Mouse (Mus musculus) v-Abl transformed pro-B cells (cell line): ENCODE measurements at regions not wholly inside any gene's neighbourhood (a gene's known extent, or its start where the extent isn't known, plus 50 kb on each side); places are given as distances from the start of the nearest gene placed in this dataset.

Experiments
- in situ Hi-C, 2 experiments: fragments of 400-800 bp; cut with MboI; formaldehyde crosslinking; loops; one replicate each; pipeline ENCODE4 v1.15.1; 2025; ENCODE audit not compliant: unreplicated experiment in 2 of 2

DNA sequence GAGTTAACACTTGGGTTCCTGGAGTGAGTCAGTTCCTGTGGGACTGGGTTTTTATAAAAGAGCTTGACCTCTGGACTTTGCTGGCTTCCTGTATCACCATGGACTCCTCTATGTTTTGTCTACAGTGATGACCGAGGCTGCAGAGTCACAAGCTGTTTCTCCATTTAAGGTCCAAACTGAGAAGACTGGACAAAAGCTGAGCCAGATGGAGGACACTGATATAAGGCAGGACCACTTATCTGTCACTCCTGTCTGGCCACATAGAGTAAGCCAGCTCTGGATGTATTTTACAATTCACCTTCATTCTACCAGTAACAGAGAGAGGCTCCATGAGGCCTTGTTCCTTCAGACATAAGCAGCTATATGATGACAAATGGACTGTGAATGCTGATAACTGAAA is 202.7 kb downstream of the Pik3r1 start:
- in situ Hi-C loops, result no loop called here

DNA sequence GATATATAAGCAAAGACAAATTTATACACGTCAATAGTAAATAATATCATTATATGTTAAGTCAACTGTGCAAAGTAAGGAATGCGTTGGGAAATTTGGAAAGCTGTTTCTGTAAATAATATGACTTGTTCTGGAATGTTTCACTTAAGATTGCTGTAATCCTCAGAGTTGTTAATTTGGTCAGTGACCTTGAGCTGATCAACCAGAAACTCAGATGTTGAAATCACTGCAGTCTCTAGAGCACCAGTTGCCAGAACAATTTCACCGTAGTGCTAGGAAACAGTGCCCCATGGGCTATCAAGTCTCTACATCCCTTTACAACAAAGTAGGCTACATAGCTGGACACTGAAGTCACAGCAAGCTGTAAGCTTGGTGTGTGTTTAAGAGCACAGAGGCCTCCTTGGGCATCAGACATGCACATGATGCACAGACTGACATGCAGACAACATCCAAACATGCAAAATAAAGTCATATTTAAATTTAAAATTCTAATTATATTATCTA is 212.6 kb downstream of the Pik3r1 start:
- in situ Hi-C loops, result no loop called here

DNA sequence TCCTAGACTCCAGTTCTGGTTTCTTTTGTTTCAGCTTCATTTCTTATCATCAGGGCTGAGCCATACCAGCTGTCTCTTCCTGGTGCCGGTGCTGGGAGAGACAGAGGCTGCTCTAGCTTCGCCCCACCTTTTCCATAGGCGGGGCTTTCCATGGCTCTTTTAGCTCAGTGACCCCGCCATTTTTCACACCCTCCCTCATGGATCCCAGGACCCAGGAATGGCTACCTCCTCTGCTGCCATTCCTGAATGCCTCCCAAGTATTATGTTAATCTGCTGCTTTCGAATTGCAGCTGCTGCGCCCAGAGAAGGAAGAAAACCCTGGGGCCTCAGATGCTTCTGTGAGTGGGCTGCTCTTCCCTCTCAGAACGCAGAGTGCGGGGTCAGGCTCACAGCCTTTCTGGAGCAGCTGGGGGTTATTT is 214.9 kb downstream of the Pik3r1 start:
- in situ Hi-C loops, result no loop called here

DNA sequence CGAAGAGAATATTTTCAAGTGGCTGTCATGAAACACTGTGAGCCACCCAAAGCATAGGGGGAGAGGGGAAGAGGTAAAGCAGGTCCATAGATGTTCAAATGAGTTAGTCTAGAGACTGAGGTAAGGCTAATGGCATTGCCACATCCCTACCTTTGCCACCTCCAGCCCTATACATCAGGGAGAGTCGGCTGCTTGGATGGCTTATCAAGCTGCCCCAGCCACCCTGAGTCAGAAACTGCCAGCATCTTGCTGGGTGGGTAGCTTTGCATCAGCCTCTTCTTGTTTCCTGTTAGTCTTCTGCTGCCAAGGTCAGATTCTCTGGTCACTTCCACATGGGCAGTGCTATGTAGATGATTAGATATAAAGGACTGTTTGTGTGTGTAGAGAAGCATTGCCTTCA is 215.6 kb downstream of the Pik3r1 start:
- in situ Hi-C loops, result no loop called here

DNA sequence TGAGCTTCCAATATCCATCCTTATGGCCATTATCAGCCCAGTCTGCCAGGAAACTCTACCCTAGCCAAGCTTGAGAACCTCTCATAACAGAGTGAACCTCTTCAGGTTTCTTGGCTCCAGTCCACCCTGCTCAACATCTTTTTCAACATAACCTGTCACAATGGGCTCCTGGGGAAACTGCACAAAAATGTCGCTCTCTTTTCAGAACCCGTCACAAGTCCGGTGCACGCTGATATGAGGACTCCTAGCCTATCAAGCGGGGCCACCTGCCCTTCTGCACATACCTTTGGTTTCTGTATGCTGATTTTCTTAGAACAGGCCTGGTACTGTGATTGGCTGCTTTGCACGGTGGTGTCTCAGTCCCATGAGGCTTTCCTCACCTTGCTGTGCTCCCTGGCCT is 216.9 kb downstream of the Pik3r1 start:
- in situ Hi-C loops, result no loop called here

DNA sequence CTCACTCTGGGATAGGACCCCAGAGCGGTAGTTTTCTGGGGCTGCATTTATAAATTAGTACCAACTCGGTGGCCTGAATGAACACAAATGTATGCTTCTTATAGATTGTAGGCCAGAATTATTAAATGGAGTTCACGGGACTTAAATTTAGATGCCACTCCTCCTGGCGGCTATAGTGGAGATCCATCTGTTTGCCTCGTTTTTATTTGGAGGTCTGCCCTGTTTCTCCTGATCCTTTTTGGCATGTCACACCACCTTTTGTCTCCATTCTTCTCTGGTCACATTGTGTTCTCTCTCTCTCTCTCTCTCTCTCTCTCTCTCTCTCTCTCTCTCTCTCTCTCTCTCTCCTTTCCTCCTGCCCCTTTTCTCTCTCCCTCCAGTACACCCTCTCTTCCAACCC is 217.5 kb downstream of the Pik3r1 start:
- in situ Hi-C loops, result no loop called here

DNA sequence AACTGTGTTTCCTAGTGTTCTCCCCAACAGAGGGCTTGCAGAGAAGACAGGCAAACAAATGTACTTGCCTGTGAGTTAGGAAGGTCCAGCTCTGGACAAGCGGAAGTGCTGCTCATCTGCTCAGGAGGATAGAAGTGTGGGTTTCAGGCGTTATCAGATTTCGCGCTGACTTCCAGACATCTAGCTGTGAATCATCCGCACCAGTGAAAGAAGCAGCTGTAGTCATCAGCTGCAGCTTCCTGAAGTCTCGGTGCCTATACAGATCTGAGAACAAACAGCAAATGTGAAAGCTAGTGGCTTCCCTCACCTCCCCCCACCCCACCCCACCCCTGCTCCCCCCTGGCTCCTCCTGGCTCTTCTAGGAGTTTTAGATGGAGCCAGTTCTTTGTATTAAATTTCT is 220.1 kb downstream of the Pik3r1 start:
- in situ Hi-C loops, result no loop called here

DNA sequence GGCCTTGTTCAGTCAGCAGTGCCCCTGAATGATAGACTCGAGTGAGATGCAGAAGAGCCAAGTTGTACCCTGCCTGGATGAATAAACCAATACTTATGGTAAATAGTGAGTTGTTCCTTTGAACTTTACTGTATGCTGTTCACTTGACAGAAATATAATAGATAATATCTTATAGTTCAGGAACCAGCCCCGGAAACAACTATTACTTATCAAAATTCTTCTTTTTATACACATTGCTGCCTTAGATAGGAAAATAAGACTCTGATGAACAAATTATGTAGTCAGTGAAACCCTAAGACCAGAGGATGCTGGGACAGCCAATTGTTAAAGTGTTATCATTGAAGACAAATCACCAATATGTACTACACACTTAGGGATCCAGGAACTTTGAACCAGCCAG is 220.7 kb downstream of the Pik3r1 start:
- in situ Hi-C loops, result no loop called here

DNA sequence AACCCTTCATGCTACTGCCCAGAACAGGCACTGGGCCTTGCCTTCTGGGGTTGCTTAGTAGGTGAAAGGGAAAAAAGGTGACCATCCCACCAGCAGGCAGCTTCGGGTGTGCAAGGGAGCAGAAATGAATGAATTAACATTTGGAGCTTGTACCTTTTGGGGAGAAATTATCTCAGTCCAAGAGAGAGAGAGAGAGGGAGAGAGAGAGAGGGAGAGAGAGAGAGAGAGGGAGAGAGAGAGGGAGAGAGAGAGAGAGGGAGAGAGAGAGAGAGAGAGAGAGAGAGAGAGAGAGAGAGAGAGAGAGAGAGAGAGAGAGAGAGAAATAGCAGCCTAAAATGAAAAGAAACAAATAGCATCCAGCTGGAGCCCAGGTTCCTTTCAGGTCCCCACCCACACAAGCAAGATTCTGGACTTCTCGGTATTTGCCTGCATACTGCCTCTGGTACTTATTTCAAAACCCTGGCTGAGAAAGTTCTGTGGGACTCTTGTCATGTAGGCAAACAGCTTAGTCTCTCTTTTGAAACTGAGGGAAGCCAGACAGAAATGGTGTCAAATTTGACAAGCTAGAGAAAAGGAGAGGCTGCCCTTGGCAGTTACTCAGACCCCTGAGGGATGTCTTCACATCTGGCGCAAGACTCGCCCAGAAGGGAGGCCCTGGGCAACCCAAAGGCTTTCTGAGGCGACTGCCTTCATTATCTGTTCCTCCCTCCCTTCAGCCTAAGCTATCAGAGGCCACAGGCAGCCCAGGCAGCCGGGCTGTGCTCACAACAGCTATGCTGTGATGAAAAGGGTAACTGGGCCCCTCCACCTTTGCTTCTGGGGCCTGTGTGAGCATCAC is 222.5 kb downstream of the Pik3r1 start:
- in situ Hi-C loops, result no loop called here

DNA sequence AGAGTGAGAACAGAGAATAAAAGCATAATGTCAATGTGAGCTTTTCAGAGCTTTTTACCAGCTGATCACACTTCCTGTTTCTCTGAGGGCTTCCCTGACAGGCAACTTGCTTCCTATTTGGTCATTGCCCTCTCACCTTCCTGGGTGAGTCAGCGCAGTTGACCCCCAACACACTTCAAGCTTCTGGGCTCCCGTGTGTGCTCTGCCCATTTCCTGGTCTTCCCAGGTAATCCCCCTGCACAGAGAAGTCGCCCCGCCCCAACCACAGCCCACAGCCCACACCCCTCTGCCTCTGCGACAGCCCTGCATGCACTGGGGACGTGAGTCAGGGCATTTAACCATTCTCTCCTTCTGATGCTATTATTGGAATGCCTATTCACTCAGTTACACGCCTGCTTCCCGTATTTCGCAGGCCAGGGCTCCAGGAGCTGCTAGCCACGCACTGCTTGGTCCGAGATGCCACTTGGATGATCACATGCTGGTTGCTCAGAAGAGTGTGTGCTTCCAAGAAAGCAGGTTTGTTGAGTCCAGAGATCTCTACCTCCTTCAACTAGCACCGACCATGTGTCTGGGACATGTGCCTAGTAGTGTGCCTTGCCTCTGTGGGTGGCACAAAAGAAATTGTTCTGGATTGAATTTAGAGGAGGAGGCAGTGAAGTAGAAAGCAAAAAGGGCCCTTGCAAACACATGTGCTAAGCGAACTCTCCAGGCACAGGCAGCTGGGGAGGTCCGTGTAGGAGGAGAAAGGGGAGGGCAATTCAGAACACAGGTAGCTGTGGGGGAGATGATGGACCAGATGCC is 227.4 kb downstream of the Pik3r1 start:
- in situ Hi-C loops, result no loop called here

DNA sequence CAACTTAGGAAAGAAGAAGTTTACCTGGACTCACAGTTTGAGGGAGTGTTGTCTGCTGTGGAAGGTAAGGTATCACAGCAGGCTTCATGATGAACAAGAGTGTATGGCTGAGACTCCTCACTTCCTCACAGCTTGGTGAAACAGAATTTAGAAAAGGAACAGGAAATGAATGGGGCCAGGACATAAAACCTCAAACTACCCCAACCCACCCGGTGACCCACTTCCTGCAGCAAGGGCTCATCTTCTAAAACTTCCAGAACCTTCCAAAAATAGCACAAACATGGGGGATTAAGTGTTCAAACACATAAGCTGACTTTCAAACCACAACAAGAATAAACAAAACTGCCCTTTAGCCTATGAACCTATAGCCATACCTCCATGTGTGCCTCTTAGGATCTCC is 229.9 kb downstream of the Pik3r1 start:
- in situ Hi-C loops, result no loop called here

DNA sequence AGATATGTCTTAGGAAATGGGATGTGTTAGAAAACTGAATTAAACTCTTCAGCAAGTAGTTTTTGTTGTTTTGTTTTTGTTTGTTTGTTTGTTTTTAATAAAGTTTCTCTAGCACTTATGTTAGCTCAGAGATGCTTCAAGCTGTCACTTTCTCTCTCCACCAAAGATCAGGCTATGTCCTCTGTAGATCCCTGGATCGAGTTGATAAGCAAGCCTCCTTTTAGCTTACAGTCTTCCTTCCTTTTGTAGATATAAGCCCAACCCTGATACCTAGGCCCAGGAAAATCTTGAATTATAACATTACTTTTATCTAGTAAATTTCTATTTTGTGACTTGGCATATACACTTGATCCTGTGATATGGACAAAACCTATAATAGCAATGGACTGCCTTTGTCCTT is 232.0 kb downstream of the Pik3r1 start:
- in situ Hi-C loops, result no loop called here

DNA sequence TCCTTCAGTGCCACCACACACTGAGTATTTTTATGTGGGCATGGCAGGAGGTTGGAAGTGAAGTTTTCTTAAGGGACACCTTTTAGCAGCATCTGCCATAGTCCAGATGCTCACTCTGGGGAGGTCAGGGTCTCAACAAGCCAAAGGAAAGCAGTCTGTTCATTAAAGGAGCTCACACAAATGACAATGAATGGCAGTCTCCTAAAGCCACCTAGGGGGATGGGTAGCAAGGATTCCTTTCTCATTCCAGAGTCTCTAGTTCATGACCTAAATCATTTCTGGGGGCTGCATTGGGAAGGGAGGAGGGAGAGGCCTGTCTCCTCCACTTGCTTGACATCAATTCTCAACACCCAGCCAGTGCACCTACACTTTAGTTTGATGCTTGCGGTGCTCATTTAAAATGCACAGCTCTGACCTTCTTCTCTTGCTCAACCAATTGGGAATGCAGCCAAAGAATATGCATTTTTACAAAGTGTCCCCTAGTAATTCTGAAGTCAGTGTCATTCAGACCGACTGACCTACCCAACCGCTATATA is 232.6 kb downstream of the Pik3r1 start:
- in situ Hi-C loops, result no loop called here

DNA sequence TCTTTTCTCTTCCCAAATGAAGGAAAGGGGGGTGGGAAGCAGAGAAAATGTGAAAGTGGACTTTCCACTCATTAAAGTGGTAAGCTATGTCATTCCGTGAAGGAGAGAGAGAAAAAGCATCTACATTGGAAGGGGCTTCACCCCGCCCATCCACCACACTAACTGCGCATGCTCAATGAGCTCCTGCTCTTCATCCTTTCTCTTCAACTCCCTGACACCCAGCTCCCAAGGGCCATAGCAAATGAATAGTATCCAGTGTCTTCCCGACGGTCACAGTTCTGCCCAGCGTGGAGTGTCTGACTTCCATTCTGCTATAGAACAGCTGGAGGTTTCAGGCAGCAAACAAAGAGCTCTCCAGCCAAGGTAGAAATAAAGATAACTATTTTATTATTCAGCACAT is 233.5 kb downstream of the Pik3r1 start:
- in situ Hi-C loops, result no loop called here

DNA sequence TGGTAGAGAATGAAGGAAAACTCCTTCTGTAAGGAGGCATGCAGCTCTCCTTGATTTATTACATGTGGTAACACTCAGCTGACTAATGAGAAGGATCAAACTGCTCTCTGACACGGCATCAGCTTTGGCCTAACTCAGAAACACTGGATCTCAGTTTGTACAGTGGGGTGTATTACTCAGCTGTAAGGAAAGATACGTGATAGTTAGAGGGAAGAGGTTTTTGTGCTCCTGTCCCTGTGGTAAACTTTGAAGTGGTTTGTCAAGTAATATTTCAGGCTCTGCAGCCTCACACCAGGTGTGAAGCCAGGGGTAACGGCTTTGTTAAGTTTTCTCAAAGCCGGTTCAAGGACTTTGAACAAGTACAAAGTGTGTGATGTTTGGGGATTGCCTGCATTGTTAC is 235.1 kb downstream of the Pik3r1 start:
- in situ Hi-C loops, result no loop called here

DNA sequence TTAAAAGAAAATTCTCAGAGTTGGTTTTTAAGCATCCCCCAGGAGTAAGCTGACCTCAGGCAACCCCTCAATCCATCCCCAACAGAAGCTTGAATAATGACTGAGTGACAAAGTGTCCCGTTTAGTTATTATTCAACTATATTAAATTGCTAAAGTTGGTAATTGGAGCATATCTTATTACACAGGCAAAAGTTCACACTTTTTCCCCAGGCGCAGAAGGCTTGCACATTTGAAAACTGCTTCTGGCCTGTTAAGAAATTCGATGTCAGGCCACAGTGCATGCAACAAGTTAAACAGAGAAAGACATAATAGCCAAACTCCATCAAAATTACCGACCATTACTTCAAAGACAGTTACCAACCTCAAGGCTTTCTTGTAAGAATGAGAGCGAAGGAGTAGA is 240.3 kb downstream of the Pik3r1 start:
- in situ Hi-C loops, result no loop called here

DNA sequence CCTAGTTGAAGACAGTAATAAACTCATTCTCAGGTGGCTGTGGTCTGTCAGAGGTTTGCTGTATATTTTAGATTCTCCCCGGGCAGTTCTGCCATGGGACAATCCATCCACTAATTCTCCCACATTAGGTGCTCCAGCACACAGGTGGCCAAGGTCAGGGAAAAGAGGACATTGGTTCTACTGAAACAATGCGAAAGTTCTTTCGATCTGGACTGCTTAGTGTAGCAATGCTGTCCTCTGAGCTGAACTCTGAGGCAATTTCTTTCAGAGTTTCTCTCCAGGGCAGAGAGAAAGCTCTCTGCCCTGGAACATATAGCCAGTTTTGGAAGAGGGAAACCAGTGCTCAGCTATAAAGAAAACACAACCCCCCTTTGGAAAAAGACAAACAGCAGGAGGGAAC is 243.2 kb downstream of the Pik3r1 start:
- in situ Hi-C loops, result loop anchor here in 1 of 2 experiments (25.0 kb wide), 1 partner anchor 1238 kb away; no protein-coding TSS in a partner anchor

DNA sequence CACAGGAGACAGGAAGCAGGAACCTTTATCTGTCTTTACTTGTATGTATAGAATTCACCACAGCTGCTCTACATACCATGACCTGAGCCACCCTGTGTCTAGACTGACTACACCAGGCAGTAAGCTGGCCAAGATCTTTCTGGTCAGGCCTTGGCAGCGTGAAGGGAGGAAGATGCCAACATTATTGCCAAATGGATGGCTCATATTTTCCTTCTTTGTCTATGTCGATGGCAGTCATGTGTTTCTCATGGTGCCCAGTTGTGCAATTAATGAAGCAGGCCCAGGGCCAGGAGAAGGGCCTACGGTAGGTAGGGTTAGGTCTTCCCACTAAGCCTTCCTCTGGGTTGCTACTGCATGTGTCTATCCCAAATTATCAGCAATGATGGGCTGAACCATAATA is 243.8 kb downstream of the Pik3r1 start:
- in situ Hi-C loops, result loop anchor here in 1 of 2 experiments (25.0 kb wide), 1 partner anchor 1238 kb away; no protein-coding TSS in a partner anchor

DNA sequence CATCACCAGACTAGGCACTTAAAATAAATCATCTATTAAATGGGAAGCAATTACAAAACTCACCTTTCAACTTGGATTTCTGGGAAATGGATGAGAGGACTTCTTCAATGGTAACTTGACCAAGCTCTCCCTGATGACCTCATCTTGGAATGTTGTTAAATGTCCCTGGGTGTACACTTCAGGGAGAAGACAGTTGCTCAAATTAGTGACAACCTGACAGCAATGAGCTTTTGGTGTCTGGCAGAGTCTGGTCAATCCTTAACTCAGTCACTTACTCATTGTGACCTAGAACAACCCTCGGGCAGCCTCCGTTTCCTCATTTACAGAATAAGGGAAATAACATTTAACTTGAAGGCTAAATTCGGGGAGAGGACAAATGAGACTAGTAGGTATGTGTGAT is 244.5 kb downstream of the Pik3r1 start:
- in situ Hi-C loops, result loop anchor here in 1 of 2 experiments (25.0 kb wide), 1 partner anchor 1239 kb away; no protein-coding TSS in a partner anchor

DNA sequence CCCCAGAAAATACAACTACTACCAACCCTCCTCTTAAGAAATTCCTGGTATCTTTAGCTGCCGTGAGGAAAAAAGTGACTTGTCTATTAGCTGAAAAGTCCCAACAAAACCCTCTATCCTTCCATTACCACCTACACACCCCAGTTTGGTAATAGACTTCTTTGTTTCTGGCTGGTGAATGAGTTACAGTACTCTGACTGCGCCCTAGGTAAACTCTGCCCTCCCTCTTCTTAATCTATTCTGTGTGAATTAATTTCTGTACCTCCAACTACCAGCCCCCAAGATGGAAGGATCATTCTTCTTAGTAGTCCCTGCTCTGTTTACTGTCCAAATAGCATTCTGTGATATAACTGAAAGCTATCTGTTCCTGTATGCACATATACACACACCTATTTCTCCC is 245.4 kb downstream of the Pik3r1 start:
- in situ Hi-C loops, result loop anchor here in 1 of 2 experiments (25.0 kb wide), 1 partner anchor 1240 kb away; no protein-coding TSS in a partner anchor

DNA sequence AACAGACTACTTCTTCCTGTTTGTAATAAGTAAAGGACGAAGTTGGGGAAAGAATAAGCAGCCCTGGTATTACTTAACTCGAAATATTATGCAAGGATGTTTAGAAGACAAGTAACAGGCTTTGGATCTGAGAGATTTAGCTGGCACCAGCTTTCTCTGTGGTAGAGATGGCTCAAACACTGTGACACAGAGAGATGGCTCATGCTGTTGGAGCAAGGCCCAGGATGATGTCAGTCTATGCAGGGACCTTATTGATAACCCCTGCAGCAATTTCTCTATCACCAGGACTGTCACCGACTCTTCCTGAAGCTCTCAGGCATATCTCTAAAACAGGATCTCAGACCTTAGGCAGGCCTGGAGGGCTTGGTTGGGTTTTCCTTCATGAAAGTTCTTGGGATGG is 254.7 kb downstream of the Pik3r1 start:
- in situ Hi-C loops, result loop anchor here (5.0 to 25.0 kb wide), 4 partner anchors 171 to 1249 kb away; no protein-coding TSS in a partner anchor
